Mouse (Mus musculus): ENCODE data around the gene Kcnc3. TPM values are rescaled to one million over a fixed set of nuclear protein-coding genes. Genes with fewer than 3 reads are reported as not detected.

The Kcnc3 gene
- total RNA-seq, 2 experiments from 2014 or later, result not detected

DNA sequence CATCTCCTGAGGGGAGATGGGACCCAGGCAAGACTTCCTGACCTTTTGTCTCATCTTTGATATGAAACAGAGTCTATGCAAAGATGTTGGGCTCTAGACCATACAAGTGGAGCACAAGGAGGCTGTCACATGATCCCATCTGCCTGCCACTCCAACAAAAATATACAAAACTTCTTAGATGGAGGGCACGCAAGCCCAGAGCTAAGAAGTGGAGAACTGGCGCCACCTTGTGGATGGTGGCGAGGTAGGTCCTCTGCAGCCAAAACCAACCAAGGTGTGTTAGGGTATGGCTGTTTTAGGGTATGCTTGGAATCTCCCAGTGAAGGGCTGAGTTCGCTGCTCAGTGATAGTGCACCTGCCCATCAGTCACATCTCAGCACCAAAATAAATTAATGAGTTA is 59.5 kb downstream of the Kcnc3 start:
- no peak for ATAC-seq (replicated peaks; ENCODE audit: low FRiP score, poor library complexity, severe bottlenecking)

- no peak for ATAC-seq (replicated peaks; ENCODE audit: low FRiP score, poor library complexity, severe bottlenecking)
Observed at GRCm38 (mm10) chr7:44651416-44651815, 61.0 kb downstream of the Kcnc3 start.

GRCm38 (mm10) chr7:44653773-44654172 is 63.3 kb downstream of the Kcnc3 start:
- no peak for ATAC-seq (replicated peaks; ENCODE audit: low FRiP score, poor library complexity, severe bottlenecking)

Other genes starting within 250 kb of the Kcnc3 start
- gene Syt3, start 206.6 kb upstream of the Kcnc3 start, total RNA-seq (2015; ENCODE audit: low replicate concordance), result not detected in 2 replicates
- not detected in 2 replicates for gene Syt3, start 206.6 kb upstream of the Kcnc3 start, total RNA-seq (2017; ENCODE audit: low replicate concordance)
- not detected in 2 replicates for gene 1700008O03Rik, start 204.8 kb upstream of the Kcnc3 start, total RNA-seq (2015; ENCODE audit: low replicate concordance)
- not detected in 2 replicates for gene 1700008O03Rik, start 204.8 kb upstream of the Kcnc3 start, total RNA-seq (2017; ENCODE audit: low replicate concordance)
- gene Lrrc4b, start 161.6 kb upstream of the Kcnc3 start, total RNA-seq (2015; ENCODE audit: low replicate concordance), result not detected in 2 replicates
- not detected in 2 replicates for gene Lrrc4b, start 161.6 kb upstream of the Kcnc3 start, total RNA-seq (2017; ENCODE audit: low replicate concordance)
- gene Aspdh, start 125.3 kb upstream of the Kcnc3 start, total RNA-seq (2015; ENCODE audit: low replicate concordance), result not detected in 2 replicates
- gene Aspdh, start 125.3 kb upstream of the Kcnc3 start, total RNA-seq (2017; ENCODE audit: low replicate concordance), result 1.4 TPM in 1 of 2 replicates, not detected in the other
- gene Josd2, start 122.7 kb upstream of the Kcnc3 start, total RNA-seq (2015; ENCODE audit: low replicate concordance), result 130 and 183 TPM in 2 replicates
- 122 and 124 TPM in 2 replicates for gene Josd2, start 122.7 kb upstream of the Kcnc3 start, total RNA-seq (2017; ENCODE audit: low replicate concordance)
- 81.7 and 90.1 TPM in 2 replicates for gene Emc10, start 94.1 kb upstream of the Kcnc3 start, total RNA-seq (2015; ENCODE audit: low replicate concordance)
- gene Emc10, start 94.1 kb upstream of the Kcnc3 start, total RNA-seq (2017; ENCODE audit: low replicate concordance), result 43.7 and 56.1 TPM in 2 replicates
- gene Fam71e1, start 94.1 kb upstream of the Kcnc3 start, total RNA-seq (2015; ENCODE audit: low replicate concordance), result not detected in 2 replicates
- gene Fam71e1, start 94.1 kb upstream of the Kcnc3 start, total RNA-seq (2017; ENCODE audit: low replicate concordance), result not detected in 2 replicates
- gene Mybpc2, start 66.0 kb upstream of the Kcnc3 start, total RNA-seq (2015; ENCODE audit: low replicate concordance), result 1.3 TPM in 1 of 2 replicates, not detected in the other
- gene Mybpc2, start 66.0 kb upstream of the Kcnc3 start, total RNA-seq (2017; ENCODE audit: low replicate concordance), result not detected in 2 replicates
- 24.3 and 27.0 TPM in 2 replicates for gene Spib, start 58.6 kb upstream of the Kcnc3 start, total RNA-seq (2015; ENCODE audit: low replicate concordance)
- gene Spib, start 58.6 kb upstream of the Kcnc3 start, total RNA-seq (2017; ENCODE audit: low replicate concordance), result 15.3 and 17.3 TPM in 2 replicates
- gene Pold1, start 41.8 kb upstream of the Kcnc3 start, total RNA-seq (2015; ENCODE audit: low replicate concordance), result 62.9 and 75.7 TPM in 2 replicates
- gene Pold1, start 41.8 kb upstream of the Kcnc3 start, total RNA-seq (2017; ENCODE audit: low replicate concordance), result 39.6 and 53.8 TPM in 2 replicates
- 57.3 and 105 TPM in 2 replicates for gene Nr1h2, start 36.7 kb upstream of the Kcnc3 start, total RNA-seq (2015; ENCODE audit: low replicate concordance)
- gene Nr1h2, start 36.7 kb upstream of the Kcnc3 start, total RNA-seq (2017; ENCODE audit: low replicate concordance), result 59.3 and 81.4 TPM in 2 replicates
- 55.5 and 84.3 TPM in 2 replicates for gene Napsa, start 18.3 kb upstream of the Kcnc3 start, total RNA-seq (2015; ENCODE audit: low replicate concordance)
- gene Napsa, start 18.3 kb upstream of the Kcnc3 start, total RNA-seq (2017; ENCODE audit: low replicate concordance), result 12.2 and 12.7 TPM in 2 replicates
- gene Myh14, start 80.2 kb downstream of the Kcnc3 start, total RNA-seq (2015; ENCODE audit: low replicate concordance), result not detected in 2 replicates
- gene Myh14, start 80.2 kb downstream of the Kcnc3 start, total RNA-seq (2017; ENCODE audit: low replicate concordance), result 0.08 TPM in 1 of 2 replicates, not detected in the other
- not detected in 2 replicates for gene Izumo2, start 118.1 kb downstream of the Kcnc3 start, total RNA-seq (2015; ENCODE audit: low replicate concordance)
- not detected in 2 replicates for gene Izumo2, start 118.1 kb downstream of the Kcnc3 start, total RNA-seq (2017; ENCODE audit: low replicate concordance)
- gene Vrk3, start 157.7 kb downstream of the Kcnc3 start, total RNA-seq (2015; ENCODE audit: low replicate concordance), result 36.0 and 58.7 TPM in 2 replicates
- gene Vrk3, start 157.7 kb downstream of the Kcnc3 start, total RNA-seq (2017; ENCODE audit: low replicate concordance), result 23.4 and 41.2 TPM in 2 replicates
- gene Zfp473, start 160.4 kb downstream of the Kcnc3 start, total RNA-seq (2015; ENCODE audit: low replicate concordance), result 1.1 and 4.6 TPM in 2 replicates
- 3.3 and 11.9 TPM in 2 replicates for gene Zfp473, start 160.4 kb downstream of the Kcnc3 start, total RNA-seq (2017; ENCODE audit: low replicate concordance)
- gene Nup62, start 225.4 kb downstream of the Kcnc3 start, total RNA-seq (2015; ENCODE audit: low replicate concordance), result 11.7 and 23.4 TPM in 2 replicates
- gene Nup62, start 225.4 kb downstream of the Kcnc3 start, total RNA-seq (2017; ENCODE audit: low replicate concordance), result 37.4 and 39.4 TPM in 2 replicates
- 0.72 and 2.1 TPM in 2 replicates for gene Il4i1, start 225.7 kb downstream of the Kcnc3 start, total RNA-seq (2015; ENCODE audit: low replicate concordance)
- 2.6 and 3.1 TPM in 2 replicates for gene Il4i1, start 225.7 kb downstream of the Kcnc3 start, total RNA-seq (2017; ENCODE audit: low replicate concordance)
- 3.4 TPM in 1 of 2 replicates, not detected in the other for gene Atf5, start 226.0 kb downstream of the Kcnc3 start, total RNA-seq (2015; ENCODE audit: low replicate concordance)
- gene Atf5, start 226.0 kb downstream of the Kcnc3 start, total RNA-seq (2017; ENCODE audit: low replicate concordance), result 2.1 and 2.8 TPM in 2 replicates

Measured in erythroid progenitor cell, adult 5-6 weeks (primary cell).